19 mouse cellular contexts compared by ENCODE assay signal in the genomic region with DNA sequence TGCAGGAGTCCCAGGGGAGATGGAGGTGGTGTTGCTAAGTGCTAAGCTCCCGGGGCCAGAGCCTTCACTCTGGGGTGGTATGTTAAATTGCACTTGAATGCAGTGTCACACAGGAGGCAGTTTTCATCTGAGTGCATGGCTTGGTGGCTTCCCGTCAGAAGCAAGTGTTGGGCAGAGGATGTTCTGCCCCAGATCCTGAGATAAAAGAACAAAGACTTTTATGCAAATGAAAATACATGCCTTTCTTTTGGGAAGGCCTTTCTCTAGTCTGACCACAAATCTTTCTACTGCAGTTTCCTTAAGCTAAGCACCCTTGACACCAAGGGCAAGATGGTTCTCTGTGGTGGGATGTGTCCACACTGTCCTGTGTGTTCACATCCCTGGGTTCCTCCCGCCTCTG.
"Had no signal": no experiment of that assay in that cellular context is flagged by ENCODE, and none has a peak within 500 bp of the region (broad histone marks: within the 10 kb centered on the region; RNA-seq: fewer than 3 reads in every experiment).

No protein-coding gene starts in this region.

- H3K9me3 ChIP-seq: midbrain, embryonic 10.5 days; midbrain, embryonic 12.5 days; neural tube, embryonic 13.5 days; neural tube, embryonic 15.5 days had no signal

- H3K4me2 ChIP-seq: lung, embryonic 14.5 days; midbrain, embryonic 12.5 days; neural tube, embryonic 13.5 days; neural tube, embryonic 15.5 days had no signal

- DNase-seq: lung, adult 18-20 months; lung, embryonic 14.5 days; lung, postnatal 10 days; lung, postnatal 4 days; midbrain, embryonic 14.5 days; retina, postnatal 1 day; right cerebral cortex, adult 18-20 months; right cerebral cortex, postnatal 25 days; right cerebral cortex, postnatal 4 days; spleen, adult 18-20 months; thymus, adult 18-20 months; thymus, postnatal 14 days; thymus, postnatal 36 days had no signal

- H3K9ac ChIP-seq: lung, embryonic 14.5 days; midbrain, embryonic 12.5 days; neural tube, embryonic 13.5 days; neural tube, embryonic 15.5 days had no signal

- H3K36me3 ChIP-seq: midbrain, embryonic 10.5 days; midbrain, embryonic 12.5 days; neural tube, embryonic 13.5 days; neural tube, embryonic 15.5 days had no signal

- H3K27ac ChIP-seq: midbrain, embryonic 10.5 days; midbrain, embryonic 12.5 days; neural tube, embryonic 13.5 days; neural tube, embryonic 15.5 days had no signal

- ATAC-seq: midbrain, embryonic 16.5 days had no signal

- H3K4me3 ChIP-seq: midbrain, embryonic 10.5 days; midbrain, embryonic 12.5 days; myocyte; neural tube, embryonic 13.5 days; neural tube, embryonic 15.5 days had no signal

- H3K27me3 ChIP-seq: midbrain, embryonic 12.5 days; neural tube, embryonic 13.5 days; neural tube, embryonic 15.5 days had no signal
